Mouse (Mus musculus): ENCODE results near the gene Enox1.

GRCm38 (mm10) chr14:77706511-77707246, 550.1 kb downstream of the Enox1 start:
- TF ChIP-seq NELFE (IDR thresholded peaks at IDR 0.05; ENCODE audit: low read depth, low read length) (no peak), CTCF (conservative IDR thresholded peaks at IDR 0.05 in 1 of 2, IDR thresholded peaks at IDR 0.05 in 1 of 2; ENCODE audit: low read depth in 2 of 2, low read length in 2 of 2) (no peak), RCOR1 (conservative IDR thresholded peaks at IDR 0.05; ENCODE audit: low read depth, low read length) (no peak), EP300 (IDR thresholded peaks at IDR 0.05; ENCODE audit: low read length) (no peak), TBP (conservative IDR thresholded peaks at IDR 0.05; ENCODE audit: low read depth, low read length) (no peak), POLR2A (IDR thresholded peaks at IDR 0.05; ENCODE audit: low read depth, low read length) (no peak), IRF4 (IDR thresholded peaks at IDR 0.05; ENCODE audit: low read depth, low read length) (no peak), MYC (IDR thresholded peaks at IDR 0.05; ENCODE audit: low read depth, low read length) (no peak), ZKSCAN1 (IDR thresholded peaks at IDR 0.05; ENCODE audit: borderline replicate concordance, low read depth, low read length) (no peak), USF1 (IDR thresholded peaks at IDR 0.05; ENCODE audit: low read depth, low read length) (no peak), ELF1 (IDR thresholded peaks at IDR 0.05; ENCODE audit: low read depth, low read length) (no peak), MEF2A (IDR thresholded peaks at IDR 0.05; ENCODE audit: borderline replicate concordance, low read depth, low read length) (no peak)
